Comparison of ENCODE assay signal across 17 mouse cellular contexts in the genomic region with DNA sequence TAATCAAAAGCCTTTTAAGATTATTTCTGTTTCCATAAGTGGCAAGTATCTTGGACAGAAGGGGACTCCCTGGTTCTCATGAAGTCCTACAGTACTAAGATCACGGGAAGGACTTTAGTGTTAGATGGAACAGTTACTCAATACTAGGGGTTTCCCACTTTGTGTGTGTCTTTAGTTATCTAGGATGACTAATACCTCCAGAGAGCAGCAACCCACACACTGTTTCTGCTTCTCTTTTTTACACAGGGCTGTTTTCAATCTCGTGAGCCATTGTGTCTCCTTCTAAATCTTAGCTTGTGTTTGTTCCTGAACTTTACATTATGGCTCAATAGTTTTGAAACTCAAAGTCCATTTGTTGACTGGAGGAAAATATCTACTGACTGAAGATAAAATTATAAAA.
"Had no signal": no experiment of that assay in that cellular context is flagged by ENCODE, and none has a peak within 500 bp of the region (broad histone marks: within the 10 kb centered on the region; RNA-seq: fewer than 3 reads in every experiment).

No protein-coding gene starts in this region.

- DNase-seq: retina, postnatal 1 day; right cerebral cortex, adult 18-20 months; right cerebral cortex, postnatal 14 days; right cerebral cortex, postnatal 25 days; right cerebral cortex, postnatal 4 days; spleen, adult 18-20 months; thymus, adult 18-20 months; thymus, adult 2 months; thymus, postnatal 14 days; thymus, postnatal 25 days; thymus, postnatal 36 days; thymus, postnatal 4 days had no signal

- H3K9me3 ChIP-seq: neural tube, embryonic 12.5 days; neural tube, embryonic 13.5 days; neural tube, embryonic 15.5 days; stomach, embryonic 15.5 days had no signal

- H3K27ac ChIP-seq: neural tube, embryonic 12.5 days; neural tube, embryonic 13.5 days; neural tube, embryonic 15.5 days; stomach, embryonic 15.5 days; stomach, postnatal 0 days had no signal

- H3K36me3 ChIP-seq: neural tube, embryonic 12.5 days; neural tube, embryonic 13.5 days; neural tube, embryonic 15.5 days; stomach, embryonic 15.5 days had no signal

- H3K4me3 ChIP-seq: neural tube, embryonic 12.5 days; neural tube, embryonic 13.5 days; neural tube, embryonic 15.5 days; stomach, embryonic 15.5 days had no signal

- H3K9ac ChIP-seq: neural tube, embryonic 12.5 days; neural tube, embryonic 13.5 days; neural tube, embryonic 15.5 days; stomach, embryonic 15.5 days had no signal

- H3K4me1 ChIP-seq: neural tube, embryonic 12.5 days; neural tube, embryonic 13.5 days; neural tube, embryonic 15.5 days; stomach, embryonic 15.5 days had no signal

- H3K27me3 ChIP-seq: neural tube, embryonic 12.5 days; neural tube, embryonic 13.5 days; neural tube, embryonic 15.5 days; stomach, embryonic 15.5 days had no signal

- H3K4me2 ChIP-seq: neural tube, embryonic 12.5 days; neural tube, embryonic 13.5 days; neural tube, embryonic 15.5 days; stomach, embryonic 15.5 days had no signal
